Mouse (Mus musculus) liver, postnatal 0 days (tissue): ENCODE results near the gene Padi2.

Experiments
- CTCF ChIP-seq: sonication (generic); IDR thresholded peaks from 2 replicates; pipeline ENCODE4 v1.5.1; 2016; ENCODE audit warnings: antibody characterized with exemption, low read depth
- EP300 ChIP-seq: IDR thresholded peaks from 2 replicates; pipeline ENCODE4 v1.6.1; 2016; ENCODE audit warnings: antibody characterized with exemption, low read depth, mild to moderate bottlenecking

DNA sequence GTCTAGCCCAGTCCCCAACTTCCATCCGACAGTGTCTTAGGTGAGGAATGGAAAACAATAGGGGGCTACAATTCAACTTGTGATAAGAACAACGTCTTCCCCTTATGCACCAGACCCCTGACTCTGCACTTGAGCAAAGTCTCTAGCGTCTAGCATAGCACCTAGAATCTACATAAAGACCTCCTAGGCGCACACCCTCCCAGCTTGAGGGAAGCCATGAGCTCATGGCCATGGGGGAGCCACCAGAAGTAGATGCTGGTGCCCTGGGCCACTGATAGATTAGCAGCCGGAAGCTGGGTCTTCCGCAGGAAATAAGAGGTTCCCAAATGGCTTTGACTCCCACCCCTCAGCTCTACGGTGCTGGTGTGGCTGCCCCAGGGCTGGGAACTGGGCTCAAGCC is 81.3 kb downstream of the Padi2 start:
- TF ChIP-seq CTCF (no peak), EP300 (no peak)
